Mouse (Mus musculus) C2C12 (cell line): ENCODE data around the gene Iqca.

Source experiments
- CEBPB ChIP-seq: IDR thresholded peaks from one replicate; pipeline ENCODE4 v1.6.1; 2011; ENCODE audit warnings: low read depth, mild to moderate bottlenecking, control low read depth, moderate library complexity
- CTCF ChIP-seq: IDR thresholded peaks from one replicate; pipeline ENCODE4 v1.5.1; 2011; ENCODE audit not compliant: control insufficient read depth, insufficient read depth, insufficient read length
- FOSL1 ChIP-seq: IDR thresholded peaks from one replicate; pipeline ENCODE4 v1.8.0; 2011; ENCODE audit warnings: mild to moderate bottlenecking, low read length; ENCODE audit not compliant: poor library complexity, insufficient read depth, severe bottlenecking
- MAX ChIP-seq: IDR thresholded peaks from one replicate; pipeline ENCODE4 v1.6.1; 2011; ENCODE audit warnings: mild to moderate bottlenecking, control low read depth
- MYOD1 ChIP-seq: IDR thresholded peaks from one replicate; pipeline ENCODE4 v1.6.1; 2011; ENCODE audit warnings: low read depth; ENCODE audit not compliant: control insufficient read depth, insufficient read length
- MYOG ChIP-seq: IDR thresholded peaks from one replicate; pipeline ENCODE4 v1.6.1; 2011; ENCODE audit not compliant: control insufficient read depth, insufficient read length; ENCODE audit errors: extremely low read depth
- USF1 ChIP-seq: IDR thresholded peaks from one replicate; pipeline ENCODE4 v1.6.1; 2011; ENCODE audit warnings: low read depth, mild to moderate bottlenecking, control low read depth, moderate library complexity

DNA sequence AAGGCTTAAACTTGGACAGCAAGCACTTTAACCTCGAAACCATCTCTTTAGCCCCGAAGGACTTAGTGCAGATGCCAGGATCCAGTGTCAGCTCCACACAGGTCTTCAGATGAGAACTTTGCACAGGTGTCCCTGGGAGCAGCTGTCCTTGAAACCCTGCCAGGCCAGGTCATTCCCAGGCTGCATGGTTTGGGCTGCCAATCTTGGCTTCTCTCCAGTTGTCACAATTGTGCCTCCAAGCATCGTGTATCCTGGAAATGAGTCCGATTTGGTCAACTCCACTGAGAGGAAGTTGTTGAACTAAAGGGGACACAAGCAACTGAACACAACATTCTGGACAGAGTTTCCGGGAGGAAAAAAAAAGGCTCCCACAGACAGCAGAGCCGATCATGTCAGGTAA, 8.4 kb upstream of the Iqca start:
- no peak for TF ChIP-seq CTCF
- no peak for TF ChIP-seq MYOG
- TF ChIP-seq USF1, result no peak
- no peak for TF ChIP-seq FOSL1
- no peak for TF ChIP-seq MAX
- peak; percentile 70 for TF ChIP-seq MYOD1
- no peak for TF ChIP-seq CEBPB
